Mouse (Mus musculus) erythroblast, embryonic 14.5 days (primary cell): ENCODE measurements around the gene Ankrd65. TPM values are rescaled to one million over a fixed set of nuclear protein-coding genes. Genes with fewer than 3 reads are reported as not detected.

Experiments used
- H3K27me3 ChIP-seq: 2 replicates; pipeline ENCODE4 v1.6.1; 2012; ENCODE audit warnings: inconsistent platforms; ENCODE audit not compliant: control insufficient read depth
- H3K36me3 ChIP-seq: 2 replicates; pipeline ENCODE4 v1.6.1; 2012; ENCODE audit warnings: mild to moderate bottlenecking, inconsistent platforms; ENCODE audit not compliant: control insufficient read depth
- H3K4me1 ChIP-seq: 2 replicates; pipeline ENCODE4 v1.6.1; 2012; ENCODE audit warnings: inconsistent platforms; ENCODE audit not compliant: control insufficient read depth
- H3K4me3 ChIP-seq: replicated peaks from 2 replicates; pipeline ENCODE3; 2012; ENCODE audit warnings: moderate library complexity, mild to moderate bottlenecking, inconsistent platforms
- H3K9me3 ChIP-seq: 2 replicates; pipeline ENCODE4 v1.6.1; 2012; ENCODE audit warnings: low read length, inconsistent platforms, mixed read lengths; ENCODE audit not compliant: control insufficient read depth
- GATA1 ChIP-seq: IDR thresholded peaks from 2 replicates; pipeline ENCODE4 v1.6.1; 2012; ENCODE audit warnings: low read length, inconsistent platforms, mixed read lengths
- TAL1 ChIP-seq: IDR thresholded peaks from 3 replicates; pipeline ENCODE4 v1.6.1; 2012; ENCODE audit warnings: low read length, inconsistent platforms, mixed read lengths
- polyA plus RNA-seq: library from polyadenylated mRNA; stranded (reverse); fragments of >175 nt; gene quantifications from 2 replicates; pipeline ENCODE4 v1.2.3, GENCODE M21; 2012

Gene Ankrd65
- polyA plus RNA-seq, 1 experiment = 0.10 TPM

GRCm38 (mm10) chr4:155774280-155774754, 15.9 kb upstream of the Ankrd65 start, which contains the start of gene Vwa1:
Vwa1 (minus strand) TSS chr4:155774698.
- Histone ChIP-seq H3K9me3 (no peaks in the 10 kb centered on the region), H3K36me3 (no peaks in the 10 kb centered on the region), H3K27me3 (peaks cover 70% of the 10 kb centered on the region), H3K4me1 (peaks cover 27% of the 10 kb centered on the region), H3K4me3 (peak within 1 kb of the TSS; percentile 48)
- no peak for TF ChIP-seq GATA1
- TF ChIP-seq TAL1 = no peak

GRCm38 (mm10) chr4:155774971-155775740, 15.1 kb upstream of the Ankrd65 start:
- TF ChIP-seq GATA1 (no peak), TAL1 (no peak)
- Histone ChIP-seq H3K4me3 (no peak overlapping the region), H3K36me3 (no peaks in the 10 kb centered on the region), H3K4me1 (peaks cover 18% of the 10 kb centered on the region), H3K9me3 (no peaks in the 10 kb centered on the region), H3K27me3 (peaks cover 76% of the 10 kb centered on the region)

GRCm38 (mm10) chr4:155775855-155776254, 14.4 kb upstream of the Ankrd65 start:
- Histone ChIP-seq H3K27me3 (peaks cover 77% of the 10 kb centered on the region), H3K4me1 (peaks cover 11% of the 10 kb centered on the region), H3K36me3 (no peaks in the 10 kb centered on the region), H3K4me3 (no peak overlapping the region), H3K9me3 (no peaks in the 10 kb centered on the region)
- TF ChIP-seq GATA1 = no peak
- no peak for TF ChIP-seq TAL1

- no peak overlapping the region for H3K4me3 ChIP-seq
- peaks cover 82% of the 10 kb centered on the region for H3K27me3 ChIP-seq
- no peak for TF ChIP-seq GATA1
- TF ChIP-seq TAL1 = no peak
- H3K4me1 ChIP-seq = peaks cover 11% of the 10 kb centered on the region
- H3K9me3 ChIP-seq = no peaks in the 10 kb centered on the region
- no peaks in the 10 kb centered on the region for H3K36me3 ChIP-seq
These were observed 13.4 kb upstream of the Ankrd65 start for GRCm38 (mm10) chr4:155776704-155777335.

- peaks cover 82% of the 10 kb centered on the region for H3K27me3 ChIP-seq
- no peak overlapping the region for H3K4me3 ChIP-seq
- H3K4me1 ChIP-seq = peaks cover 11% of the 10 kb centered on the region
- H3K36me3 ChIP-seq = no peaks in the 10 kb centered on the region
- H3K9me3 ChIP-seq = no peaks in the 10 kb centered on the region
- TF ChIP-seq TAL1 = no peak
- no peak for TF ChIP-seq GATA1
These were observed 12.4 kb upstream of the Ankrd65 start for GRCm38 (mm10) chr4:155777816-155778215.

GRCm38 (mm10) chr4:155779498-155779897, 10.7 kb upstream of the Ankrd65 start:
- Histone ChIP-seq H3K4me3 (no peak overlapping the region), H3K27me3 (peaks cover 81% of the 10 kb centered on the region), H3K36me3 (no peaks in the 10 kb centered on the region), H3K4me1 (peaks cover 17% of the 10 kb centered on the region), H3K9me3 (no peaks in the 10 kb centered on the region)
- TF ChIP-seq GATA1 = no peak
- TF ChIP-seq TAL1 = no peak

GRCm38 (mm10) chr4:155780895-155781294, 9.3 kb upstream of the Ankrd65 start:
- Histone ChIP-seq H3K4me1 (peaks cover 25% of the 10 kb centered on the region), H3K36me3 (no peaks in the 10 kb centered on the region), H3K4me3 (no peak overlapping the region), H3K9me3 (no peaks in the 10 kb centered on the region), H3K27me3 (peaks cover 71% of the 10 kb centered on the region)
- TF ChIP-seq TAL1 = no peak
- TF ChIP-seq GATA1 = no peak

- Histone ChIP-seq H3K36me3 (no peaks in the 10 kb centered on the region), H3K27me3 (peaks cover 55% of the 10 kb centered on the region), H3K4me1 (peaks cover 35% of the 10 kb centered on the region), H3K4me3 (peak overlapping the region; percentile 66), H3K9me3 (no peaks in the 10 kb centered on the region)
- TF ChIP-seq TAL1 = no peak
- no peak for TF ChIP-seq GATA1
These were observed 6.7 kb upstream of the Ankrd65 start for GRCm38 (mm10) chr4:155783486-155784080.

- H3K36me3 ChIP-seq = no peaks in the 10 kb centered on the region
- peaks cover 51% of the 10 kb centered on the region for H3K27me3 ChIP-seq
- peak overlapping the region; percentile 66 for H3K4me3 ChIP-seq
- TF ChIP-seq TAL1 (no peak), GATA1 (no peak)
- peaks cover 42% of the 10 kb centered on the region for H3K4me1 ChIP-seq
- H3K9me3 ChIP-seq = no peaks in the 10 kb centered on the region; the same call in 1 of the 2 replicates
These were observed 6.0 kb upstream of the Ankrd65 start for GRCm38 (mm10) chr4:155784081-155784701.
